Mouse (Mus musculus) left cerebral cortex, postnatal 36 days (tissue): ENCODE data around the gene Cd164l2. TPM values are rescaled to one million over a fixed set of nuclear protein-coding genes. Genes with fewer than 3 reads are reported as not detected.

ENCODE experiments used
- DNase-seq, 2 experiments: peaks; one replicate each; pipeline ENCODE4 v3.0.0; 2021 to 2022; ENCODE audit warnings: low spot score in 2 of 2, mixed read lengths in 1 of 2
- intact Hi-C: fragments of 180-260 bp; cut with DNase I; formaldehyde crosslinking; loops from one replicate; pipeline ENCODE4 v1.15.1; 2025
- total RNA-seq, 2 experiments: library from RNA; stranded (reverse); gene quantifications; 2 replicates each; pipeline ENCODE4 v1.2.3; 2021

Cd164l2 gene
- total RNA-seq, 2 experiments from 2014 or later = 4.9 to 10.0 TPM

DNA sequence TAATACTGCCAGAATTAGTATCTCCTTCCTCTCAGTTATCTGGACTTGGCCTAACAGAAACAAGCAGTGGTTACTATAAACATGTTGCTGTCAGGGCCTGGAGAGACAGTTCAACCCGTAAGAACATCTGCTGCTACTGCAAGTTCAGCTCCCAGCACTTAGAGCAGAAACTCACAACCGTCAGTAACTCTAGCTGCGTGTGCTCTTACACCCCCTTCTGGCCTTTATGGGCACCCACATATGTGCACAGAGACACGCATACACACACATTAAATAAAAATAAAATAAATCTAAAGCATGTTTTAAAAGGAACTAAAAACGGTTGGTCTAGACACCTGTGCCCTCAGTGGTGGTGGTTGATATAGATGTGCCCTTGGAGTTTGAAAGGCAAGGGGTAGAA, 25.1 kb upstream of the Cd164l2 start:
- intact Hi-C loops = no loop called here
- no peak for DNase-seq

DNA sequence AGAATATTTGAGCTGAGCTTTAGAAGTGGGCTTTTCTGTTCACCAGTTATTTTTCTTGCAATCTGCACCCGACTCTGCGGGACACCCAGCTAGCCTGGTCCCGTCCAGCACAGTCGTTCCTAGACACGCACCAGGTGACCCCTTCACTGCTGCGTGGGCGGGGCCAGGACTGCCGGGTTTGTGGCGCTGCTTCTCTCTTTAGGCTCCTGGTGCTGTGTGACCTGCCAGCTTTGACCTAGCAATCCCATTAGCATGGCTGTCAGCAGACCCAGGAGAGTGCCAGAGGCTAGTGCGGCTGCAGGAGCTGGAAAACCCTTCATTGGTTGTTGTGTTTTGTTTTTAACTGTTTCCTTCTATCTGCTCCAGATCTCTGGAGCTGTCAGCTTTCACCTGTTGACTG, 22.5 kb upstream of the Cd164l2 start:
- intact Hi-C loops = no loop called here
- no peak for DNase-seq

DNA sequence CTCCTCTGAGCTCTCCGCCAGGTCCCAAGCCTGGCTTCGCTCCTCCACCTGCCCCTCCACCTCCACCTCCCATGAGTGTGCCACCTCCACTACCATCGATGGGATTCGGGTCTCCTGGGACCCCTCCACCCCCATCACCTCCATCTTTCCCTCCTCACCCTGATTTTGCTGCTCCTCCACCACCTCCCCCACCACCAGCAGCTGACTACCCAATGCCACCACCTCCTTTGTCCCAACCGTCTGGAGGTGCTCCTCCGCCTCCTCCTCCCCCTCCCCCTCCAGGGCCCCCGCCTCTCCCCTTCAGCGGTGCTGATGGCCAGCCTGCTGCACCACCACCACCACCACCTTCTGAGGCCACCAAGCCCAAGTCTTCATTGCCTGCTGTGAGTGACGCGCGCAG, 17.4 kb upstream of the Cd164l2 start:
- intact Hi-C loops = no loop called here
- DNase-seq = no peak

DNA sequence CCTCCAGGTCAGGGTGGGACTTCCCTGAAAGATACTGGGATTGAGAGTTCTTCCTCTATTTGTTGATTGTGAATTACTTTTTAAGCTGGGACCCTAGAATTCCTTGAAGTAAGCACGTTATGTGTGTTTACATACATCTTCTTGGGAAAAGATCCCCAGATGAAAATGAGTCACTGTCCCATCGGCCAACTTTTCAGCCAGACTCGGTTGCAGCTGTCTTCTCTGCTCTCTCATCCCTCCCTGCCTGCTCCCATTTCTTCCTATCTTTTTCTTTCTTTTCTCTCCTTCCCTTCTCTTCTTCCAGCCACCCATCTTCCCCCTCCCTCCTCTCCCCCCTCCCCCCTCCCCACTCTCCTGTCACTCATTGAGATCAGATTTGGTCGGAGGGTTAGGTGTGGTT, 16.9 kb upstream of the Cd164l2 start:
- intact Hi-C loops = loop anchor here (5.0 kb wide), 1 partner anchor 63 kb away; the partner anchor contains the start of gene Wasf2
- no peak for DNase-seq

DNA sequence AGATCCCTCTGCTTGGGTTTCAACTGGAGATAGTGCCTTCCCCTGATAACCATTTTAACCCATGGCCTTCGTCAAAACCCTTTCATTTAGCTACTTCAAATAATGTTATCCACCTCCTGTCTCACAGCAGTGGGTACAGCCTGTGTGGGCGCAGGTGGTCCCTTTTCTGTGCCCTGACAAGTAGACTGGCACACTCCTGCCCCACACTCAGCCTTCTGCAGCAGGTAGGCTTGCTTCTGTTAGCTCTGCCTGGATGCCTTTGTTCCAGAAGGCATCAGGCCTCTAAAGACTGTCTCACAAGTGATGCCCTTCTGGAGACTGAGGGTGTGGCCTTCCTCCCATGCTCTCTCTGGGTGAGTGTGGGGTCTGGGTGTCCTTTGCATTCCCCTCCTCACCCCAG, 15.8 kb upstream of the Cd164l2 start:
- no peak for DNase-seq
- intact Hi-C loops = loop anchor here (5.0 kb wide), 1 partner anchor 64 kb away; the partner anchor contains the start of gene Wasf2

DNA sequence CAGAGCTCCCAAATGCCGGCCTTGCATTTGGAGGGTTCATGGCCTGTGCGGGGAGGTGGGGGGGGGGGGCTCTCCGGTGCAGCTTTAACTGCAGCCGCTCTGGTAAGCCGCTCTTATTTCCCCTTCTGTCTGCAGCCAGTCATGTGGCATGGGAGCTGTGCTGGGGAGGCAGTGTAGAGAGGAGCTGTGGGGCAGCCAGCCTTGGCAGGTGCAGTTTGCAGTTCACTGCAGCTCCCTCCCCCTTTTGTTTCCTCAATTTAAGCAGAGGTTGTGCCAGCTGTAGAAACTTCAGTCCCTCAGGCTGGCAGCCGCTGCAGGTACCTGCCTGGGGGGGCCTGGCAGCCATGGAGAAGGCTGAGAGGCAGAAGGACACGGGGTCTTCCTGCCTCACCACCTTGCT, 15.1 kb upstream of the Cd164l2 start:
- no peak for DNase-seq
- intact Hi-C loops = loop anchor here (5.0 kb wide), 1 partner anchor 65 kb away; the partner anchor contains the start of gene Wasf2

DNA sequence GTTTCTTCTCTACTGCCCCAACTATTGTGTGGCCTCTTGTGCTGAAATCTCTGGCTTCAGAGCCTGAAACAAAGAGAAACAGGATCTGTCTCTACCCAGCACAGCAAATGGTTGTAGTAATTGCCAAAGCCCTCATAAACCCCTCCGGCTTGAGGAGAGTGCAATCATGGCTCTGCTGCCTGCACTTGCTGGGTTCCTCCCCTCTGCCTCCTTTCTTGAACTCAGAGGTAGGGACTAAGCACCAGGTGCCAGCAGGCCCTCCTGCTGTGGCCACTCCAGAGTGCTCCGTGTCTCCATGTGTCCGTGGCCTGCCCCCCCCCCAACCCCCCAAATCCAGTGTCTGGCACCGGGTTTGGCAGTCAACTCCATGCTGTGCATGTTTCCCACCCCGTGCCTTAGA, 14.6 kb upstream of the Cd164l2 start:
- DNase-seq = no peak
- intact Hi-C loops = loop anchor here (5.0 kb wide), 1 partner anchor 65 kb away; the partner anchor contains the start of gene Wasf2

DNA sequence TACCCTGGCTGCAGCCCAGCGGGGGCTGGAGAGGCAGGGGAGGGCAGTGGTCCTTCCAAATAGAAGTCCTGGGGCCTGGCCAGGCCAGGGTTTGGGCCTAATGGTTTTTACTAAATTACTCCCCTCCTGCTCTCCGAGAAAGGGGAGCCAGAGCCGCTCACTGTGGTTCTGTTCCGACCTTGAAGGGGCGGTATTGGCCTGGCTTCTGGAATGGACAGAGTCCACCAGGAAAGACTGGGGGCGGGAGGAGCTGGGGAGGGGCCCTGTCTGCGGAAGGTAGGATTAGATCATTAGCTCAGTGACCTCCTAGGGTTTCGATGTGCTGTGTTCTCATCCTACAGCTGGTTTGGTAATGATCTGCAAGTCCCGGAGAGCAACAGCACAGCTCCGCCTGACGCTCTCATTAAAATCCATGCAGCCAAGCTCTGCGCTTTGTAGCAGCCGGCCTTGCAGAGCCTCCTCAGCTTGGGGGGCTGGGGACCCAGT, 14.1 kb upstream of the Cd164l2 start:
- DNase-seq = no peak
- intact Hi-C loops = loop anchor here (5.0 kb wide), 1 partner anchor 66 kb away; the partner anchor contains the start of gene Wasf2

DNA sequence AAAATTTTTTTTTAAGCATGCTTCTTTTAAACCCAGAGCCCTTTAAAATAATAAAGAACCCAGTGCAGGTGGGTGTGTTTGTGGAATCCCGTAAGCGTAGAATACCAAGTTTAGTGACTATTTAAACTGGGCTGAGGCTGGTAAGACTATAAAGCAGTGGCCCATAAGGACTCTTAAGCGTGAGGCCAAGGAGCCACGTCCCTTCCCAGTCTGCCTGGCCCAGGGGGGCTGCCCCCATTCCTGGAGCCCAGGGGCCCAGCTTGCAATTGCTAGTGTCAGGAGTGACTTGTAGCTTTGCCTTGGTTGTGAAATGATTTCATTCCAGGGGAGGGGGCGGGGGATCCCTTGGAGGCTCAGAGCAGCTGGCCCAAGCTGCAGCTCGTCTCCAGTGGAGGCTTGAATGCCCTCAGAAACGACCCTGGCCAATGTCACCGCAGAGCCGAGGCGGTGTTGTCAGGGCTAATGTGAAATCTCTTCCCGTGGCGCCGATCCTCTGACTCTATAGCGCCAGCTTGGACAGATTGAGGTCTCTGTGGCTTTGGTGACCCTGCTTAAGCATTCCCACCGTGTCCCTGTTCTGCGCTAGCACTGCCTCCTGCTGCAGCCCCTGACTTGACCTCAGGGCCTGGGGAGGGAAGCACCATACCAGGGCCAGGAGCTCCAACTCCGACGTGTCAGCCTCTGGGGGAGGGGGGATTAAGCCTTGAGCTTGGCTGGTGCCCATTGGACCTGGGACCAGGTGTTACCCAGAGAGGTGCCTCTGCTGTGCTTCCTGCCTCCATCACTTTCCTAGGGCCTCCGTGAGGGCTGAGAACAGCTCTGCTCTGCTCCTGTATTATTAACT, 13.4 kb upstream of the Cd164l2 start:
- DNase-seq = no peak
- intact Hi-C loops = loop anchor here (5.0 kb wide), 1 partner anchor 66 kb away; the partner anchor contains the start of gene Wasf2

DNA sequence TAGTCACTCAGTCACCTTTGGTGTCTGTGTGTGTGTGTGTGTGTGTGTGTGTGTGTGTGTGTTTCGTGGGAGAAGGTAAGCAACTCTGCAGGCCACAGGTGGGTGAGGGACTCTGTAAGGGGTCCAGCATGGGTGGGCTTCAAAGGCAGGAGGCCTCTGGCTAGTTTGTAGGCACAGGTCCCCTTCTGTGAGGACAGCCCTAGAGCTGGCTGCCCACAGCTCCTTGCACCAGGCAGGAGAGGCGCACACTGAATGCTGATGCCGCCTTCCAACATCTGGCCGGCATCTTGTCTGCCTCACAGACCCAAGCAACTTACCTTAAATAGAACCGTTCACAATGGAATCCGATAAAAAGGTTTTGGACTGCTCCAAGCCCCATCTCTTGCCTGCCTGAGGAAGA, 12.2 kb upstream of the Cd164l2 start:
- intact Hi-C loops = loop anchor here (5.0 kb wide), 1 partner anchor 67 kb away; the partner anchor contains the start of gene Wasf2
- no peak for DNase-seq

DNA sequence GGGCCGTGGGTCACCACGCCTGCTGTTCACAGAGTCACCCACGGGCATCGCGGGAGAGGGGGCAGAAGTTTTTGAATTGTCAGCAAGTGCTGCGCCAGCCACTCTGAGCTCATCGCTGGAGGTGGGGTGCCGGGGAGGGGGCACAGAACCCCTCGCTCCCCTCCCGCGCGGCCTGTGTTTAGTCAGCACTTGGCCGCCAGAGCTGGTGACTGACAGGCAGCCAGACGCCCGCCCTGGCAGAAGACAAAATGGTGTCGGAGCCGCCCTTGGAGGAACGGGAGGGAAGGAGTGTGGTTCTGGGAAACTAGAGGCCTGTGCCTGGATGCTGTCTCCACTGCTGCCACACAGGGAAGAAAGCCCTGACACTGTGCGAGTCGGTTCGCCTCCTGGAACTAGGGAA, 11.6 kb upstream of the Cd164l2 start:
- DNase-seq = peak; percentile 47 to 59
- intact Hi-C loops = no loop called here

DNA sequence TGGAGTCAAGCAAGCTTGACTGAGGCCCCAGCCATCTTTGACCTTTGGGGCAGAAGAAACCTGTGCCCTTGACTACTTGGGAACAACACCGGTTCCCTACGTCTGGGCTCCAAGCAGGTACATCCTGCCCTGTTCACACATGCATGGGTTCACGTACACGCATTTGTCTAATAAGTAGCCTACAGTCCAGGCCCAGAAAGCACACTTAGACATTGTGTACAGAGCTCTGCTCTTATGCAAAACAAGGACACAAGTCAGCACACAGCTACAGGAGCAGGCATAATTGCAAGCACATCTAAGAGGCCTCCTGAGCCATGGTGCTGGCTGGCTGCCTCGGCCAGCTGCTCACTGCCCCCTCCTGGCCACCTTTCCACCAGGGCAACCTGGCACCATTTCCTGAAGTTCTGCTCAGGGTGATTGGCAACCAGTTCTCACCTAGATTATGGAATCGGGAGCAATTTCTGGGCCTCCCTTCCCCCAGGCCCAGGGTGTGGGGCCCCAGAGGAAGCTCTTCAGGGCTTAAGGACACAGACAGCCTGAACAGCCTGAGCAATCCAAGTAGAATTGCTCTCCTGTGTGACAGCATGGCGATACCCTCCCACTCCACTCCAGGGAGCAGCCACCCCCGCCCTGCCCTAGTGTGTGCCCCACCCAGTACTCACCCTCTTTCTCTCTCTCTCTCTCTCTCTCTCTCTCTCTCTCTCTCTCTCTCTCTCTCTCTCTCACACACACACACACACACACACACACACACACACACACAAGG, 10.7 kb upstream of the Cd164l2 start:
- peak in 1 of 2 experiments; percentile 36 for DNase-seq
- intact Hi-C loops = no loop called here

DNA sequence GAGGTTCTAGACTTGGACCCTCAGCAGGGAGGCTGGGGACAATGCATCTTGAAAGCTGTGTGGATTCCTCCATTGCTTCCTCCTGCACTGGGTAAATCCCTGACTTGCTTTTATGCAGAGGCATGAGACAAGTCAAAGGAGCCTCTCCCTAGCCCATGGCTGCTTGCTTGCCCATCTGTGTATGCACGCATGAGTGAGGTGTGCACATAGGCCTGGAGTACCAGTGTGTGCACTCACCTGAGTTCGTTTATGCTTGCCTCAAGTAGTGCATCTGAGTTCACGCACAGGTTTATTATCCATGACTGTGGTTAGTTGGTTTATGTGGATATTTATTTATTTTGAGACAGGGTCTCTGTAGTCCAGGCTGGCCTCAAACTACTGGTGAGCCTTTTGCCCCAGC, 9.7 kb upstream of the Cd164l2 start:
- intact Hi-C loops = no loop called here
- DNase-seq = no peak

DNA sequence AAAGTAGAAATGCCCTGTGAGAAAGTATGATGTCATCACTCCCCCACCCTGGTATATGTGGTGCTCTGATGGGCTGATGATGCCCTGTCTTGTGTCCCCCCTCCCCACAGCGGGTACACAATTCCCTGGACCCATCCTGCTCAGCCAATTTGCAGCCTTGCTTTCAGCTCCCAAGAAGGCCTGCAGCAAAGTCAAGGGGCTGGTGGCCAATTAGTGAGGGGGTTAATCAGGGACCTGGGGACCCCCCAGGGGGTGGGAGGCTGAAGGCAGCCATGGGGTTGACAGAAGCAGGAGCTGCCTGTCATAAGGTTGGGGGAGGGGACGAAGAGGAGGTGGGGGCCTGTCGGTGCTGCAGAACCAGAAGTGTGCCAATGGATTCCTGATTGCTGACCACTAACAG, 8.3 kb upstream of the Cd164l2 start:
- no peak for DNase-seq
- intact Hi-C loops = no loop called here

DNA sequence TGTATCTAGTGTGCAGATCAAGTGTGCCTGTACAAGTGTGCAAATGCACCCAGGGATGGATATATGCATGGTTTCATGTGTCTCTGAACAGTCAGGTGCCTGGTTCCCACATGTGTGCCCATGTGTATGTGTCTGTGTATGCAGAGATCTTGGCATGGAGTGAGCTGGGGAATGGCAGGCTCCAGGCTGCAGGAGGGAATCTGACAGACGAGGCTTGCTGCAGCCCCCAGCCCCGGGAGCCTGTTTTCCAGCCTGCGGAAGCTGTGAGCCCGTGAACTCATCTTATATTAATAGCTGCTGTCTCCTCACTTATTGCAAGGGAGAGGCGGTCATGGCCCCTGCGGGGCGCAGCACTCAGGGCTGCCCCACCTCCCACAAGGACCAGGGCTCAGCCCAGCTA, 7.6 kb upstream of the Cd164l2 start:
- intact Hi-C loops = no loop called here
- DNase-seq = no peak

DNA sequence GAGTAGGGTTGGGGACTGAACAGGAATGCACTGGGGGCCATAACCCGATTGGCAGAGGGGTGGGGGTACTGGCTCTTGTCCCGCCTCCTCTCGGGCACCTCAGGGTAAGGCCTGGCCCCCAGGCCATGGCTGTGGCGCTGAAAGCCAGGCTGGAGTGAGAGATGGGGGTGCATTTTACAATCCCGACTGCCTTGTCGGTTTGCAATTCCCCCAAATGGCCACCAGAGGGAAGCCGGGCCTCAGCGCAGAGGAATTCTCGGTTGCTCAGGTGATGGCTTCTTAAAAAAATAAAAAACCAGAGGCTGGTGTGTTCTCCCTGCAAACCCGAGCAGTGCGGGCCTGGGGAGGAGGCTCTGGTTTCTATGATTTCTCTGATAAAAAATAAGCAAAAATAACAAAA, 2.6 kb upstream of the Cd164l2 start:
- intact Hi-C loops = loop anchor here (2.0 kb wide), 1 partner anchor 87 kb away; no protein-coding TSS in a partner anchor
- peak; percentile 51 to 64 for DNase-seq

DNA sequence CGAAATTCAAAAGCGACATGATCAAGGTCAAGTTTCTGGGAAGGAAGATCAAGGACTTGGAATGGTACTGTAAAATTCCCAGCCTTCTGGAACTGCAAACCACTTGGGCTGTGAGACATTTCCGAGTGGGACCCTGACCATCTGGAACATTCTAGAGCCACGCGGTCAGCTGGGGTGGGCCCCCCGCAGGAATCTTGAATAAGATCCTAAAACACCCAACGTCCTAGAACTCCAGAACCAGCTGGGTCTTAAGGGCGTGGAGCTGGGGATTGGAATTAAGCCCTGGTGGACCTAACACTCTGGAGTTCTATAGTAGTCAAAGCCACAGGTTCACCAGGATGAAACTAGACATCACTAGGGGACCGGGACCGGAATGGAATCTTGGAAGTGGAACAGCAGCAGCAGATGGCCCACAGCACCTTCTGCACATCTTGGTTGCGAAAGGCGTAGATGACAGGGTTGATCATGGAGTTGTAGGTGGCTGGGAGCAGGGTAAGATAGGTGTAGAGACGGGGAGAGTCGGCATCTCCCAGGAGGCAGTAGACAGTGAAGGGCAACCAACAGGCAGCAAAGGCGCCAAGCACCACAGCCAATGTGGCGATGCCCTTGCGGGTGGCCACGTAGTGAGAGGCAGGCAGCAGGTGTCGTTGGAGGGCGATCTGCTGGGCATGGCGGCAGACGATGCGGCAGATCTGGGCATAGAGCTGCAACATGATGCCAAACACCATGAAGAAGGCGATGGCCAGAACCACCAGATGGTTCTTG, 1.7 kb upstream of the Cd164l2 start:
- peak in 1 of 2 experiments; percentile 20 for DNase-seq
- intact Hi-C loops = loop anchor here (5.0 to 10.0 kb wide), 2 partner anchors 198 to 265 kb away; partner anchors contain the start of gene Ahdc1

DNA sequence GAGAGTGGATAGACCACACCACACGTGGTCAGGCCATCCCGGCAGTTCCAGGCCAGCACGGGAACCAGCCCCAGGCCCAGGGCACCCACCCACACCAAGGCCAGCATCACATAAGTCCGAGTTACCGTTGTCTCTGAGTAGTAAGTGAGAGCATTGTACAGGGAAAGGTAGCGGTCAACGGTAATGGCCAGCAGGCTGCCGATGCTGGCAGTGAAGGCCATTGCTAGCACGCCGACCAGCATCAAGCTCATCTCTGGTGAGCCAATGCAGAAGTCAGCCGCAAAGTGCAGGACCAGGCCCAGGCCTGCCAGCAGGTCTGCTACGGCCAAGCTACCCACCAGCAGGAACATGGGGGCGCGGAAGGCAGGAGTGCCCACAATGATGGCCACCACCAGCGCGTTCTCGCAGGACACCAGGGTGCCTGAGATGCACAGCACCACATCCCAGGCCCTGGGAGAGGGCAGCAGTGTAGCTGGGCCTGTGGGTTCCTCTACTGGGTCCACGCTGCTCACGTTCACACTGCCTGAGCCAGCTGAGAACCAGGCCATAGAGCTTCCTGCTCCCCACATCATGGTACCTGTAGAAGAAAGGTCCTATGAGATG, 1.0 kb upstream of the Cd164l2 start:
- intact Hi-C loops = loop anchor here (5.0 to 10.0 kb wide), 2 partner anchors 199 to 266 kb away; partner anchors contain the start of gene Ahdc1
- DNase-seq = no peak
